Mouse (Mus musculus): ENCODE measurements around the gene Tgfbi.

The Tgfbi gene

GRCm38 (mm10) chr13:56609103-56609856 is at the start of gene Tgfbi:
Gene Tgfbi (plus strand): TSS chr13:56609523.
- in situ Hi-C loops (cut with MboI): no loop called here

- in situ Hi-C loops (cut with MboI): no loop called here
These were observed 49.4 kb upstream of the Tgfbi start for GRCm38 (mm10) chr13:56559841-56560370.

GRCm38 (mm10) chr13:56561129-56561528 is 48.2 kb upstream of the Tgfbi start:
- in situ Hi-C loops (cut with MboI): no loop called here

GRCm38 (mm10) chr13:56563075-56563474 is 46.2 kb upstream of the Tgfbi start:
- in situ Hi-C loops (cut with MboI): no loop called here

- in situ Hi-C loops (cut with MboI): no loop called here
These were observed 43.0 kb upstream of the Tgfbi start for GRCm38 (mm10) chr13:56566336-56566735.

GRCm38 (mm10) chr13:56571645-56572044 is 37.7 kb upstream of the Tgfbi start:
- in situ Hi-C loops (cut with MboI): no loop called here

- in situ Hi-C loops (cut with MboI): no loop called here
These were observed 34.2 kb upstream of the Tgfbi start for GRCm38 (mm10) chr13:56575074-56575473.

- in situ Hi-C loops (cut with MboI): no loop called here
These were observed 33.5 kb upstream of the Tgfbi start for GRCm38 (mm10) chr13:56575701-56576321.

GRCm38 (mm10) chr13:56578097-56578496 is 31.2 kb upstream of the Tgfbi start:
- in situ Hi-C loops (cut with MboI): no loop called here

GRCm38 (mm10) chr13:56580450-56580849 is 28.9 kb upstream of the Tgfbi start:
- in situ Hi-C loops (cut with MboI): no loop called here

GRCm38 (mm10) chr13:56581512-56581911 is 27.8 kb upstream of the Tgfbi start:
- in situ Hi-C loops (cut with MboI): no loop called here

GRCm38 (mm10) chr13:56581961-56582434 is 27.3 kb upstream of the Tgfbi start:
- in situ Hi-C loops (cut with MboI): no loop called here

- in situ Hi-C loops (cut with MboI): no loop called here
These were observed 26.6 kb upstream of the Tgfbi start for GRCm38 (mm10) chr13:56582720-56583119.

- in situ Hi-C loops (cut with MboI): no loop called here
These were observed 23.3 kb upstream of the Tgfbi start for GRCm38 (mm10) chr13:56586046-56586445.

- in situ Hi-C loops (cut with MboI): no loop called here
These were observed 20.7 kb upstream of the Tgfbi start for GRCm38 (mm10) chr13:56588454-56589117.

- in situ Hi-C loops (cut with MboI): no loop called here
These were observed 19.1 kb upstream of the Tgfbi start for GRCm38 (mm10) chr13:56590202-56590601.

- in situ Hi-C loops (cut with MboI): no loop called here
These were observed 18.1 kb upstream of the Tgfbi start for GRCm38 (mm10) chr13:56591191-56591590.

- in situ Hi-C loops (cut with MboI): no loop called here
These were observed 17.4 kb upstream of the Tgfbi start for GRCm38 (mm10) chr13:56591939-56592338.

- in situ Hi-C loops (cut with MboI): no loop called here
These were observed 16.1 kb upstream of the Tgfbi start for GRCm38 (mm10) chr13:56593196-56593595.

GRCm38 (mm10) chr13:56593961-56594391 is 15.3 kb upstream of the Tgfbi start:
- in situ Hi-C loops (cut with MboI): no loop called here

GRCm38 (mm10) chr13:56595246-56595645 is 14.1 kb upstream of the Tgfbi start:
- in situ Hi-C loops (cut with MboI): no loop called here

- in situ Hi-C loops (cut with MboI): no loop called here
These were observed 12.0 kb upstream of the Tgfbi start for GRCm38 (mm10) chr13:56597296-56597695.
